Mouse (Mus musculus) limb, embryonic 14.5 days (tissue): ENCODE measurements around the gene Mup4. TPM values are rescaled to one million over a fixed set of nuclear protein-coding genes. Genes with fewer than 3 reads are reported as not detected.
"Not testable (repeated sequence)": the region's sequence is repeated elsewhere in the genome, so short reads cannot be mapped to it uniquely, and the experiment has no call there.

ENCODE experiments used
- ATAC-seq: fragments of 200-750 bp; cut with Nextera tagmentation; 2 replicates; pipeline ENCODE4 v1.8.0; 2017; ENCODE audit warnings: low read depth, moderate number of reproducible peaks, moderate TSS enrichment; ENCODE audit not compliant: low FRiP score
- DNase-seq: peaks from one replicate; pipeline ENCODE4 v3.0.0-alpha.2; 2015; ENCODE audit warnings: low spot score
- H3K27ac ChIP-seq: fragments of 300-500 bp; sonication (generic); replicated peaks from 2 replicates; pipeline ENCODE4 v1.5.1; 2014; ENCODE audit warnings: low read depth, mild to moderate bottlenecking, low read length, moderate library complexity, mixed read lengths
- H3K27me3 ChIP-seq: fragments of 300-500 bp; sonication (generic); 2 replicates; pipeline ENCODE4 v1.6.1; 2014; ENCODE audit warnings: low read length, mixed read lengths; ENCODE audit not compliant: control insufficient read depth, insufficient read depth
- H3K36me3 ChIP-seq: fragments of 300-500 bp; sonication (generic); 2 replicates; pipeline ENCODE4 v1.6.1; 2014; ENCODE audit warnings: mild to moderate bottlenecking, low read length, moderate library complexity, mixed read lengths; ENCODE audit not compliant: control insufficient read depth, insufficient read depth
- H3K4me1 ChIP-seq: fragments of 300-500 bp; sonication (generic); 2 replicates; pipeline ENCODE4 v1.6.1; 2014; ENCODE audit warnings: antibody characterized with exemption, low read length, mixed read lengths; ENCODE audit not compliant: control insufficient read depth, insufficient read depth
- H3K4me2 ChIP-seq: fragments of 300-500 bp; sonication (generic); replicated peaks from 2 replicates; pipeline ENCODE4 v1.6.1; 2014; ENCODE audit warnings: low read depth, mild to moderate bottlenecking, low read length, moderate library complexity; ENCODE audit not compliant: severe bottlenecking
- H3K4me3 ChIP-seq: fragments of 300-500 bp; sonication (generic); replicated peaks from 2 replicates; pipeline ENCODE4 v1.5.1; 2014; ENCODE audit warnings: low read length
- H3K9ac ChIP-seq: fragments of 300-500 bp; sonication (generic); 2 replicates; pipeline ENCODE4 v1.6.1; 2014; ENCODE audit warnings: mild to moderate bottlenecking, low read depth, low read length, moderate library complexity; ENCODE audit not compliant: severe bottlenecking
- H3K9me3 ChIP-seq: fragments of 300-500 bp; sonication (generic); 2 replicates; pipeline ENCODE4 v1.6.1; 2016; ENCODE audit warnings: low read length; ENCODE audit not compliant: control insufficient read depth
- POLR2A ChIP-seq: fragments of 200-500 bp; IDR thresholded peaks from 2 replicates; pipeline ENCODE4 v1.8.0; 2012; ENCODE audit warnings: inconsistent platforms, mild to moderate bottlenecking, moderate library complexity, borderline replicate concordance; ENCODE audit not compliant: insufficient read depth, insufficient read length; ENCODE audit errors: extremely low read depth
- WGBS: fragments of 180-500 bp; shearing (Covaris S2); extraction: QIAGEN DNeasy Blood & Tissue Kit; methylation state at CpG from one replicate; pipeline ENCODE4 v1.1.7; 2014; 5-methylcytosine and 5-hydroxymethylcytosine counted together
- polyA plus RNA-seq, 2 experiments: library from polyadenylated mRNA; depleted of rRNA in 1 of 2; stranded (reverse) in 1 of 2; unstranded in 1 of 2; fragments of >200 nt; fragmentation: Nextera tagmentation in 1 of 2; extraction: Ambion mirVana in 1 of 2; gene quantifications; 2 replicates each; pipeline versions ENCODE4 v1.2.1 to v1.2.3; 2012 to 2014

Gene Mup4
- polyA plus RNA-seq (2012; rRNA removed) = not detected in 2 replicates
- polyA plus RNA-seq (2014; fragmentation: Nextera tagmentation; extraction: Ambion mirVana) = not detected in 2 replicates

DNA sequence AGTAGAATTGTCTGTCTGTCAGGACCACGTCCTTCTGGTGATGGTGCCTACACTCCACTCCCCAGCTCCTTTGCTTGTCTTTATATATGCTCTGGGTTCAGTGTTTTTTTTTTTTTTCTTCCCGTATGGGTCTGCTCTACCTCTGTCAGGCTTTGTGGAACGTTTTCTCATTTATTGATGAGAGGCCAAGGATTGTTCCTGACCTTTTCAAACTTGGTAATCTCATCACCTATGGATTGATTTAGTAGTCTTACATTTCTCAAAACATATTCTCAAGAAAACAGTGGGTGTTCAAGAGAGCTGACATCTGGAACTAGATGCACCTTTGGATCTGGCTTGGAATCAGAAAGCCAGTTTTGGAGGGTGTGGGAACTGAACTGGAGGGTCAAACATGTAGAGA lies at the start of gene Mup4:
Mup4 (minus strand) TSS at position 101 of the 400 bp plus-strand sequence.
- no peak within 1 kb of the TSS for H3K27ac ChIP-seq
- H3K9ac ChIP-seq = no peak within 1 kb of the TSS
- no peaks in the 10 kb centered on the region for H3K9me3 ChIP-seq
- ATAC-seq = no peak
- no peak for DNase-seq
- WGBS = 75% methylated on average over 3 of the region's 3 CpGs
- no peak within 1 kb of the TSS for H3K4me3 ChIP-seq
- no peaks in the 10 kb centered on the region for H3K27me3 ChIP-seq
- no peak for TF ChIP-seq POLR2A
- no peaks in the 10 kb centered on the region for H3K4me1 ChIP-seq
- H3K36me3 ChIP-seq = no peaks in the 10 kb centered on the region
- H3K4me2 ChIP-seq = no peak within 1 kb of the TSS

DNA sequence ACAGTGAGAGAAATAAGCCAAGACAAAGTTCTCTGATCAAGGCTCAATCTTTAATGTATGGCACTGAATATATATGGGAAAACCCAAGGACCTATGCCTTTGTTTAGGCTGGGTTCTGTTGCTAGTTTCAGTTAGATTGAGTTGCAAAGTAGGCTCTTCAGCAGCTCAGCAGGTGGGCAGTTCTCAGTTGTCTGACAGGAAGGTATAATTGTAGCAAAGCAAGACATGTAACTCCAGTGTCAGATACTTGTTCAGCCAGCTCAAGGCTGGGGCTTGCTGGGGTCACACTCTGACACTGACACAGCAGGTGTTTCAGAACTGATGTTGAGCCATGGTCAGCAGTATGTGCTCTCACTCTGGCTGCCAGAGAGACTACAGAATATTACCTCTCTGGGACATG lies 37.4 kb upstream of the Mup4 start:
- ATAC-seq, H3K4me1 ChIP-seq, H3K4me3 ChIP-seq, H3K27ac ChIP-seq, H3K9ac ChIP-seq, H3K9me3 ChIP-seq, H3K36me3 ChIP-seq, H3K27me3 ChIP-seq, H3K4me2 ChIP-seq, DNase-seq: not testable (repeated sequence)

DNA sequence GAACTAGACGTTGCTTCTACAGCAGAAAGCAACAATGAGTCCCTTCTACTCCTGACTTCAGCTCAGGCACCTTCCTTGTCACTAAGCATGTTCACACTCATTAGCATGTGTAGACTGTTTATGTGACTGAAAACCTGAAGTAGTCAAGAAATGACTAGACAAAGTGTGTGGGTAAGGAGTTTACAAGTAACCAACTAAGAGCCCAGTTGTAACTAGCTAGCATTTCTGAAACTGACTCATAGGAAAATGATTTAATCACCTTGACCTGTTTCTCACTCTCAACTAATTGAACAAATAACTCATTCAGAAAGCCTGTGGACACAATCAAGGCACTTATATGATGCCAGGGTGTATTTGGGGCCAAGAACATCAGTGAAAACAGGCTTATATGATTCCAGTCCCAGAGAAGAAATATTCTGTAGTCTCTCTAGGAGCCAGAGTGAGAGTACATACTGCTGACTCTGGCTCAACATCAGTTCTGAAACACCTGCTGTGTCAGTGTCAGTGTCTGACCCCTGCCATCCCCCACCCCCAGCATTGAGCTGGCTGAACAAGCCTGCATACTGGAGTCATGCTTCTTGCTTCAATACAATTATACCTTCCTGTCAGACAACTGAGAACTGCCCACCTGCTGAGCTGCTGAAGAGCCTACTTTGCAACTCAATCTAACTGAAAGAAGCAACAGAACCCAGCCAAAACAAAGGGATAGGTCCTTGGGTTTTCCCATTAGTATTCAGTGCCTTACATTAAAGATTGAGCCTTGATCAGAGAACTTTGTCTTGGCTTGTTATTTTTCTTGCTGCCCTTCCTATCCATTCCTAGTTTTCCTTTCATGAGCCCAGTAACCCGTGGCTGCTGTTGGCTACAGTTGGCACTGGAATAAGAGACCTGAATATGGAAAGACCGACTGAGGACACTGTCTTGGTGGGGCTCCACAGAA lies 3.2 kb upstream of the Mup4 start, which contains the start of gene Mup6:
Mup6 (plus strand) TSS at position 890 of the 940 bp plus-strand sequence.
- no peak within 1 kb of the TSS for H3K4me2 ChIP-seq
- H3K4me1 ChIP-seq = no peaks in the 10 kb centered on the region
- WGBS = 48% methylated on average over 3 of the region's 3 CpGs
- no peak for ATAC-seq
- no peak within 1 kb of the TSS for H3K27ac ChIP-seq
- no peaks in the 10 kb centered on the region for H3K36me3 ChIP-seq
- no peaks in the 10 kb centered on the region for H3K9me3 ChIP-seq
- no peak within 1 kb of the TSS for H3K9ac ChIP-seq
- no peak for TF ChIP-seq POLR2A
- DNase-seq = no peak
- no peaks in the 10 kb centered on the region for H3K27me3 ChIP-seq
- H3K4me3 ChIP-seq = no peak within 1 kb of the TSS

- Histone ChIP-seq H3K9ac (no peak overlapping the region), H3K4me1 (0 out of 2 replicates have a peak, but pooled peaks cover 4% of the 10 kb centered on the region), H3K27ac (no peak overlapping the region), H3K9me3 (no peaks in the 10 kb centered on the region), H3K27me3 (no peaks in the 10 kb centered on the region), H3K36me3 (no peaks in the 10 kb centered on the region), H3K4me3 (no peak overlapping the region), H3K4me2 (no peak overlapping the region)
- ATAC-seq (peak; percentile 34; the same call in 1 of the 2 replicates), DNase-seq (no peak)
- 22% methylated on average over 2 of the region's 2 CpGs for WGBS
- TF ChIP-seq POLR2A = no peak
Observed at GRCm38 (mm10) chr4:59937543-59937942, 23.0 kb downstream of the Mup4 start.

- Histone ChIP-seq H3K9me3 (no peaks in the 10 kb centered on the region), H3K36me3 (no peaks in the 10 kb centered on the region), H3K9ac (no peak overlapping the region), H3K4me2 (no peak overlapping the region), H3K27ac (no peak overlapping the region), H3K4me3 (no peak overlapping the region), H3K4me1 (0 out of 2 replicates have a peak, but pooled peaks cover 1% of the 10 kb centered on the region), H3K27me3 (no peaks in the 10 kb centered on the region)
- 51% methylated on average over 6 of the region's 6 CpGs for WGBS
- no peak for TF ChIP-seq POLR2A
- ATAC-seq (peak; percentile 34; the same call in 1 of the 2 replicates), DNase-seq (peak; percentile 29)
Observed at GRCm38 (mm10) chr4:59932505-59933281, 27.8 kb downstream of the Mup4 start.
